Mouse (Mus musculus): ENCODE measurements around the gene Sfi1. TPM values are rescaled to one million over a fixed set of nuclear protein-coding genes. Genes with fewer than 3 reads are reported as not detected.
"Not testable (repeated sequence)": the region's sequence is repeated elsewhere in the genome, so short reads cannot be mapped to it uniquely, and the experiment has no call there.

Sfi1 gene
- polyA plus RNA-seq, 1 experiment from 2014 or later, result 5.7 TPM

- not testable (repeated sequence) for H3K36me3 ChIP-seq (ENCODE audit: control insufficient read depth, insufficient read depth, low read length); H3K9me3 ChIP-seq (ENCODE audit: control insufficient read depth, low read length); H3K4me2 ChIP-seq (replicated peaks; ENCODE audit: low read depth); H3K27ac ChIP-seq (replicated peaks); ATAC-seq (ENCODE audit: low FRiP score, low TSS enrichment); H3K9ac ChIP-seq (ENCODE audit: low read length); H3K27me3 ChIP-seq (ENCODE audit: control insufficient read depth, insufficient read depth, low read length); H3K4me3 ChIP-seq (ENCODE audit: low read depth, low read length); H3K4me1 ChIP-seq (replicated peaks; ENCODE audit: control insufficient read depth, insufficient read depth)
- DNase-seq (ENCODE audit: low spot score), result peak; percentile 16
- 72% methylated on average over 6 of the region's 6 CpGs for WGBS
Observed at GRCm38 (mm10) chr11:3178968-3179725, 14.1 kb downstream of the Sfi1 start.

DNA sequence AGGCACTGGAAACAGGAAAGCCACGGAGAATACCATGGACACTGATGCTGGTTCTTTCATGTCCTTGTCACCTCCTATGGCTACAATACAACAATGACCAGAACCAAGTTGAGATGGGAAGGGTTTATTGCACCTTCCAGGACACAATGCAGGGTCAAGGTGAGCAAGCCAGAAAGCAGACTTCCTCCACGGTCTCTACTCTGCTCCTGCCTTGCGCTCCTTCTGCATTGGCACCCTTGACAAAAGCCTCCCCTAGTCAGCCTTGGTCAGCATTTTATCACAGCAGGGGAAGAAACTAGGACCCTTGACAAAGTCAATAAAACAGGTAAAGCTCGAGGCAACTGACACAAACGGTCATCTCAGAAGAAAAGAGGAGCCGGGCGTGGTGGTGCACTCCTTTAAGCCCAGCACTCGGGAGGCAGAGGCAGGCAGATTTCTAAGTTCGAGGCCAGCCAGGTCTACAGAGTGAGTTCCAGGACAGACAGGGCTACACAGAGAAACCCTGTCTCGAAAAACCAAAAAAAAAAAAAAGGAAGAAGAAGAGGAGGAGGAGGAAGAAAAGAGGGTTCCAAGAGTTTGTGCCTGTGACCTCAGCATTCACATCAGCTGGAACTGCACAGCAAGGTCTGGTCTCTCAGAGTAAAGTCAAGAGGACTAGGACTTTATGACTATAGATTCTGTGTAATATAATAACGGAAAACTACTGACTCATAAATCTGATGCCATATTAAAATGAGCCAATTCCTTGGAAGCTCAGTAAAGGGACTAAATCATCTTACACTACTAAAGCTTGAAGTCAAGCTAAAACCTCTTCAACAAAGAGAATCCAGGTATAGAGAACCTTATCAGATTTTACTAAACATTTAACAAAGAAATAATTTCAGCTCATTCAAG is 19.6 kb downstream of the Sfi1 start:
- H3K4me3 ChIP-seq (ENCODE audit: low read depth, low read length), result not testable (repeated sequence)
- 78% methylated on average over 11 of the region's 11 CpGs for WGBS

DNA sequence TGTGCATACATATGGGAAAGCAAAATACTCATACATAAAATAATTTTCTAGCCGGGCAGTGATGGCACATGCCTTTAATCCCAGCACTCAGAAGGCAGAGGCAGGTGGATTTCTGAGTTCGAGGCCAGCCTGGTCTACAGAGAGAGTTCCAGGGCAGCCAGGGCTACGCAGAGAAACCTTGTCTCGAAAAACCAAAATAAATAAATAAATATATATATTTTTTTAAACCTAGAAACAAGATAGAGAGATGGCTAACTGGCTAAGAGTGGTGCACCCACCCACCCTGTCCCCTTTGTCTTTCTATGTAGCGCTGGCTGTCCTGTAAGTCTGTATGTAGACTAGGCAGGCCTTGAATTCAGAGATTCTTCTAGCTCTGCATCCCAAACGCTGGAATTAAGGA is 20.7 kb downstream of the Sfi1 start:
- not testable (repeated sequence) for H3K4me1 ChIP-seq (replicated peaks; ENCODE audit: control insufficient read depth, insufficient read depth); H3K9ac ChIP-seq (ENCODE audit: low read length); H3K4me2 ChIP-seq (replicated peaks; ENCODE audit: low read depth); ATAC-seq (ENCODE audit: low FRiP score, low TSS enrichment); H3K4me3 ChIP-seq (ENCODE audit: low read depth, low read length); H3K36me3 ChIP-seq (ENCODE audit: control insufficient read depth, insufficient read depth, low read length); H3K27me3 ChIP-seq (ENCODE audit: control insufficient read depth, insufficient read depth, low read length); H3K9me3 ChIP-seq (ENCODE audit: control insufficient read depth, low read length); DNase-seq (ENCODE audit: low spot score); H3K27ac ChIP-seq (replicated peaks)
- 66% methylated on average over 5 of the region's 6 CpGs for WGBS

More for the DNA sequence above, 19.6 kb downstream of the Sfi1 start:
- not testable (repeated sequence) for H3K9me3 ChIP-seq (ENCODE audit: control insufficient read depth, low read length); H3K27ac ChIP-seq (replicated peaks); H3K4me1 ChIP-seq (replicated peaks; ENCODE audit: control insufficient read depth, insufficient read depth); H3K27me3 ChIP-seq (ENCODE audit: control insufficient read depth, insufficient read depth, low read length); H3K9ac ChIP-seq (ENCODE audit: low read length); H3K4me2 ChIP-seq (replicated peaks; ENCODE audit: low read depth); H3K36me3 ChIP-seq (ENCODE audit: control insufficient read depth, insufficient read depth, low read length)
- peak; percentile 61 for ATAC-seq (ENCODE audit: low FRiP score, low TSS enrichment)
- peak; percentile 54 for DNase-seq (ENCODE audit: low spot score)

DNA sequence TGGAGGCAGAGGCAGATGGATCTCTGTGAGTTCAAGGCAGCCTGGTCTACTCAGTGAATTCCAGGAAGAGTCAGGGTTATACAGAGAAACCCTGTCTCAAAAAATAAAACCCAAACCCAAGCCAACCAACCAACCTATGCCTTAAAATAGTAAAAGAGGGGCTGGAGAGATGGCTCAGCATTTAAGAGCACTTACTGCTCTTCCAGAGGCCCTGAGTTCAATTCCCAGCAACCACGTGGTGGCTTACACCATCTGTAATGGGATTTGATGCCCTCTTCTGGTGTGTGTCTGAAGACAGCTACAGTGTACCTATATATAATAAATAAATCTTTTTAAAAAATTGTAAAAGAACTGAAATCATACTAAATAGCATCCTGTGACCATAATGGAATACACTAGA is 21.3 kb downstream of the Sfi1 start:
- not testable (repeated sequence) for H3K9me3 ChIP-seq (ENCODE audit: control insufficient read depth, low read length); ATAC-seq (ENCODE audit: low FRiP score, low TSS enrichment); H3K27me3 ChIP-seq (ENCODE audit: control insufficient read depth, insufficient read depth, low read length); H3K27ac ChIP-seq (replicated peaks); H3K9ac ChIP-seq (ENCODE audit: low read length); DNase-seq (ENCODE audit: low spot score); H3K4me3 ChIP-seq (ENCODE audit: low read depth, low read length); H3K4me1 ChIP-seq (replicated peaks; ENCODE audit: control insufficient read depth, insufficient read depth); H3K36me3 ChIP-seq (ENCODE audit: control insufficient read depth, insufficient read depth, low read length); H3K4me2 ChIP-seq (replicated peaks; ENCODE audit: low read depth)
- 64% methylated on average over 1 of the region's 1 CpGs for WGBS

- not testable (repeated sequence) for H3K27ac ChIP-seq (replicated peaks); H3K9ac ChIP-seq (ENCODE audit: low read length); H3K36me3 ChIP-seq (ENCODE audit: control insufficient read depth, insufficient read depth, low read length); DNase-seq (ENCODE audit: low spot score); H3K4me2 ChIP-seq (replicated peaks; ENCODE audit: low read depth); H3K4me1 ChIP-seq (replicated peaks; ENCODE audit: control insufficient read depth, insufficient read depth); H3K9me3 ChIP-seq (ENCODE audit: control insufficient read depth, low read length); H3K27me3 ChIP-seq (ENCODE audit: control insufficient read depth, insufficient read depth, low read length); H3K4me3 ChIP-seq (ENCODE audit: low read depth, low read length)
- peak; percentile 4; the same call in 1 of the 2 replicates for ATAC-seq (ENCODE audit: low FRiP score, low TSS enrichment)
- 57% methylated on average over 2 of the region's 2 CpGs for WGBS
Observed at GRCm38 (mm10) chr11:3169042-3169441, 24.2 kb downstream of the Sfi1 start.

DNA sequence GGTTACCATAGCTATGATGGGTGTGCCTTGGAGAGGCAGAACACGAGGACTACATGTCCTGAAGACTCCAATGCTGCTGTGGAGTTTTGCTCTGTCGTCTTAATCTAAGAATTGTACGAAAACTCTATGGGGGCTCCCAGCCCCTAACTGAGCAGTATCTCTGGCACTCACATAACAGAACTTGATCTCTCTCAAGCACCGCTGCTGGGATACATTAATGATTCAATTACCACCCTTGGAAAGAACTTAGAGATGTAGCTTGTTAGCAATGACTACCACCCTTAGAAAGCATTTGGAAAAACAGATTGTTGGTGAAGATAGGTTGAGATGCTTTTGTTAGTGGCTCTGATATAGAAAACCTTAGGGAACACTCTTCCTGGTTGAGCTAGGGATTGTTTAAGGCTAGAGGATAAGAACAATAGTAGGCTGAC is 25.7 kb downstream of the Sfi1 start:
- peak; percentile 33; the same call in 1 of the 2 replicates for ATAC-seq (ENCODE audit: low FRiP score, low TSS enrichment)
- not testable (repeated sequence) for H3K36me3 ChIP-seq (ENCODE audit: control insufficient read depth, insufficient read depth, low read length); H3K4me1 ChIP-seq (replicated peaks; ENCODE audit: control insufficient read depth, insufficient read depth); H3K27ac ChIP-seq (replicated peaks); H3K9ac ChIP-seq (ENCODE audit: low read length); H3K9me3 ChIP-seq (ENCODE audit: control insufficient read depth, low read length); H3K4me3 ChIP-seq (ENCODE audit: low read depth, low read length); H3K4me2 ChIP-seq (replicated peaks; ENCODE audit: low read depth); H3K27me3 ChIP-seq (ENCODE audit: control insufficient read depth, insufficient read depth, low read length); DNase-seq (ENCODE audit: low spot score)
- 68% methylated on average over 4 of the region's 4 CpGs for WGBS

GRCm38 (mm10) chr11:3167129-3167528 is 26.1 kb downstream of the Sfi1 start:
- H3K36me3 ChIP-seq (ENCODE audit: control insufficient read depth, insufficient read depth, low read length), result not testable (repeated sequence)
- peak; percentile 33; the same call in 1 of the 2 replicates for ATAC-seq (ENCODE audit: low FRiP score, low TSS enrichment)

GRCm38 (mm10) chr11:3166321-3166720 is 26.9 kb downstream of the Sfi1 start:
- not testable (repeated sequence) for H3K27ac ChIP-seq (replicated peaks); DNase-seq (ENCODE audit: low spot score); H3K36me3 ChIP-seq (ENCODE audit: control insufficient read depth, insufficient read depth, low read length); ATAC-seq (ENCODE audit: low FRiP score, low TSS enrichment); H3K9me3 ChIP-seq (ENCODE audit: control insufficient read depth, low read length); H3K4me1 ChIP-seq (replicated peaks; ENCODE audit: control insufficient read depth, insufficient read depth); H3K4me3 ChIP-seq (ENCODE audit: low read depth, low read length); H3K9ac ChIP-seq (ENCODE audit: low read length); H3K4me2 ChIP-seq (replicated peaks; ENCODE audit: low read depth); H3K27me3 ChIP-seq (ENCODE audit: control insufficient read depth, insufficient read depth, low read length)

More at GRCm38 (mm10) chr11:3167129-3167528, 26.1 kb downstream of the Sfi1 start:
- DNase-seq (ENCODE audit: low spot score); H3K4me2 ChIP-seq (replicated peaks; ENCODE audit: low read depth); H3K4me3 ChIP-seq (ENCODE audit: low read depth, low read length); H3K27me3 ChIP-seq (ENCODE audit: control insufficient read depth, insufficient read depth, low read length); H3K27ac ChIP-seq (replicated peaks); H3K9me3 ChIP-seq (ENCODE audit: control insufficient read depth, low read length); H3K4me1 ChIP-seq (replicated peaks; ENCODE audit: control insufficient read depth, insufficient read depth); H3K9ac ChIP-seq (ENCODE audit: low read length): not testable (repeated sequence)
- WGBS, result 93% methylated on average over 4 of the region's 4 CpGs
